8 mouse cellular contexts compared by ENCODE assay signal in the genomic region with DNA sequence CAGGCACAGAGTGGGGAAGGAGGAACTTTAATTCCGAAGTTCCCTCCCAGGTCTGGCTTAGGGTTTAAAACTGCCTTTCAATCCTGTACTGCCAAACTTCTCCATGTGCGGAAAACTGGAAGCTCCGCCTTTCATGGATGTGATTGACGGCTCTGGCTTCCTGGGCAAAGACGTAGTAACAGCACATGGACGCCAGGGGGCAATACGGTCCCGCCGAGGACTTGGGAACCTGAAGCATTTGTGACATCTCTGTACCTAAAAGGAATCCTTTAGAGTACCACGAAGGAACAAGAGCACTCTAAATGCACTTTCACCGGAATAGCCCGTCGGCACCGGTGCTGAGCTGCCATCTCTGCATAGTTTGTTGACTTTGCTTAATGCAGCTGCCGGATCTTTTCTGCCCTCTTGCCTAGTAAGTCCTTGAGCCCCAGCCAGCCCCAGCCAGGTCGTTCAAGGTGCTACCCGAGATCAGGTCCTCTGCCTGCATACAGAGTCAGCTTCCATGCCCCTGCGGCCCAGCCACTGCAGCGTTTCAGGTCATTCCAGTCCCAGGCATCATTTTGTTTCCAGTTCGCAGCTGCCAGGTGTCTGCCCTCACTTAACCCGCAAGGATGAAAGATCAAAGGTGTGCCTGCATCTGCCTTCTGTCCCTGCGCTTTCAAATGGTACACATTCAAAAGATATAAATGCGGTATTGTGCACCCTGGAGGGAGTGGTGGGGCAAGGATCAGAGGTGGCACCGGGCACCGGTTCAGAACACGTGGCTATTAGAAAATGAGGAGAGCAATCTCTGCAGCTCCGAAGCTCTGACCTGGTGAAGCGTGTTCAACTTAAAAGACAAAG.
DNase-seq lines count a peak whose midpoint lies in the region; ATAC-seq lines count a peak whose summit lies in the region.

No protein-coding gene starts in this region.

- no peaks in the 10 kb centered on the region for H3K36me3 ChIP-seq in heart, embryonic 14.5 days (ENCODE audit: control insufficient read depth, insufficient read depth, low read length)
- no peaks in the 10 kb centered on the region for H3K36me3 ChIP-seq in liver, embryonic 12.5 days
- H3K36me3 ChIP-seq in stomach, embryonic 15.5 days = no peaks in the 10 kb centered on the region

- H3K4me2 ChIP-seq in heart, embryonic 14.5 days (ENCODE audit: low read length) = peak overlapping the region; percentile 69
- peak overlapping the region; percentile 41 for H3K4me2 ChIP-seq in liver, embryonic 12.5 days
- H3K4me2 ChIP-seq in stomach, embryonic 15.5 days = peak overlapping the region; percentile 57

- peak overlapping the region; percentile 44; the same call in 1 of the 2 replicates for H3K9ac ChIP-seq in heart, embryonic 14.5 days (ENCODE audit: low read length)
- no peak overlapping the region for H3K9ac ChIP-seq in liver, embryonic 12.5 days
- no peak overlapping the region for H3K9ac ChIP-seq in stomach, embryonic 15.5 days

- ATAC-seq in heart, embryonic 14.5 days (ENCODE audit: insufficient number of reproducible peaks, insufficient read depth, low FRiP score, low read depth) = no peak; the same call in 1 of the 2 replicates
- no peak for ATAC-seq in liver, embryonic 12.5 days
- ATAC-seq in stomach, embryonic 15.5 days (ENCODE audit: insufficient read depth, low FRiP score, low read depth) = peak; percentile 41; the same call in 1 of the 2 replicates

- peak; percentile 76 to 77 for DNase-seq in B cell, adult 2 months
- DNase-seq in brain, adult 2 months (ENCODE audit: low read depth, low spot score) = peak; percentile 85
- DNase-seq in fibroblast of lung, adult 2 months (ENCODE audit: low read depth) = peak; percentile 70
- DNase-seq in kidney, postnatal 10 days = peak; percentile 89
- peak; percentile 89 for DNase-seq in neural tube, embryonic 10.5 days (ENCODE audit: extremely low spot score, low spot score)

- 5% methylated on average over 28 of the region's 28 CpGs for WGBS in heart, embryonic 14.5 days
- 6% methylated on average over 28 of the region's 28 CpGs for WGBS in liver, embryonic 12.5 days (ENCODE audit: insufficient replicate concordance)
- WGBS in stomach, embryonic 15.5 days = 4% methylated on average over 28 of the region's 28 CpGs

- H3K9me3 ChIP-seq in heart, embryonic 14.5 days (ENCODE audit: control insufficient read depth, low read length) = no peaks in the 10 kb centered on the region
- H3K9me3 ChIP-seq in liver, embryonic 12.5 days (replicated peaks) = no peaks in the 10 kb centered on the region
- H3K9me3 ChIP-seq in stomach, embryonic 15.5 days = no peaks in the 10 kb centered on the region

- H3K4me3 ChIP-seq in heart, embryonic 14.5 days (ENCODE audit: control insufficient read depth in 1 of 2, insufficient read depth in 1 of 2, low read depth in 1 of 2, low read length in 2 of 2) = peak overlapping the region; percentile 0 to 24; a peak in 3 of 4 replicates
- no peak overlapping the region for H3K4me3 ChIP-seq in liver, embryonic 12.5 days
- H3K4me3 ChIP-seq in stomach, embryonic 15.5 days (replicated peaks) = peak overlapping the region; percentile 14

- H3K4me1 ChIP-seq in heart, embryonic 14.5 days (ENCODE audit: control insufficient read depth in 2 of 2, insufficient read depth in 2 of 2, low read length in 2 of 2) = peaks cover 5 to 7% of the 10 kb centered on the region in 2 experiments; a peak in 2 of 4 replicates
- H3K4me1 ChIP-seq in liver, embryonic 12.5 days = no peaks in the 10 kb centered on the region
- peaks cover 7% of the 10 kb centered on the region; the same call in 1 of the 2 replicates for H3K4me1 ChIP-seq in stomach, embryonic 15.5 days

- H3K27me3 ChIP-seq in heart, embryonic 14.5 days (ENCODE audit: control insufficient read depth, insufficient read depth, low read length) = peaks cover 12% of the 10 kb centered on the region; the same call in 1 of the 2 replicates
- H3K27me3 ChIP-seq in liver, embryonic 12.5 days (replicated peaks) = peaks cover 30% of the 10 kb centered on the region
- no peaks in the 10 kb centered on the region for H3K27me3 ChIP-seq in stomach, embryonic 15.5 days (replicated peaks)

- H3K27ac ChIP-seq in heart, embryonic 14.5 days (replicated peaks in 1 of 2; ENCODE audit: control insufficient read depth in 1 of 2, insufficient read depth in 1 of 2, low read depth in 2 of 2, low read length in 2 of 2) = no peak overlapping the region
- H3K27ac ChIP-seq in liver, embryonic 12.5 days = no peak overlapping the region
- H3K27ac ChIP-seq in stomach, embryonic 15.5 days = no peak overlapping the region
